Mouse (Mus musculus) layer of hippocampus, adult 9-10 months (tissue): Measurements from ENCODE around the gene Pax3.

ENCODE experiments used
- DNase-seq: peaks from one replicate; pipeline ENCODE4 v3.0.0; 2022; ENCODE audit warnings: low spot score

Pax3 gene

DNA sequence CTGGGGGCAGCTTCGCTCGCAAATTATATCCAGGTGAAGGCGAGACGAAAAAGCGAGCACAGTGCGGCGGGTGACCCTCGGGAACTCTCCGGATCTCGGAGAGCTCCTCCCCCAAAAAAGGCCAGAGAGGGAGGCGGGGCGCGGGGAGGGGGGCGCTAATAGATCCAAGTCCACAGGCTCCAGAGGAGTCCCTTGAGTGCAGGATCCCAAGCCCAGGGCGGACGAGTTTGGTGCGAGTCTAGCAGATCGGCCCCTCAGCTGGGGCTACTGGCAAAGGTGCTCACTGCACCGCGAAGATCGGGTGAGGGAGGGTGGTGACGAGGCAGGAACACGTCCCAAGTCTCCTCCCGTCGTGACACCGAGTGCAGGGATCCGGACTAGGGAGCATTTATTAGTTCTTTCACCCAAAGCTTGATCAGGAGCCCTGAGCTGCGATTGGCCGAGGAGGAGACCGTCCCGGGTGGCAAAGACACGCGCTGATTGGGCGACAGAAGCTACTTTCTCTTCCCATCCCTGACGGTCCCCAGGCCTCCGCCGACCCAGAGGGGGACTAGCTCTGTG lies at the start of gene Pax3:
TSS of gene Pax3 (minus strand) at position 384 of the 561 bp plus-strand sequence.
- no peak for DNase-seq

DNA sequence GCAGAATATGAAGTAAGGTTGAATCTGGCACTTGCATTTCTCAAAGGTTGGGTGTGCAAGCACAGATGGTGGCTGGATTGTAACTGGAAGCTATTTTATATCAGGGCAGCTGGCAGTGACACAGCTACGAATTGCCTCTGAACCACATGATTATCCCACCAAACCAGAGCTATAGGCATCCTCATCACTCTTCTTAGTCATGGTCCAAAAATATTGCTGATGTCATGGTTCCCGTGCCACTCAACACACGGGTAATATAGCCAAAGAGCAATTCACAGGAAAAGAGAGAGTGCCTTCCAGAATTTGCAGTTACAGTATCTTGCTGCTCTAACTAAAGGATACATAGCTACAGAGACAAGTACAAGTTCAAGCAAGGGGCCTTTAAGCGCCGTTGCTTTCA lies 37.4 kb upstream of the Pax3 start:
- no peak for DNase-seq

DNA sequence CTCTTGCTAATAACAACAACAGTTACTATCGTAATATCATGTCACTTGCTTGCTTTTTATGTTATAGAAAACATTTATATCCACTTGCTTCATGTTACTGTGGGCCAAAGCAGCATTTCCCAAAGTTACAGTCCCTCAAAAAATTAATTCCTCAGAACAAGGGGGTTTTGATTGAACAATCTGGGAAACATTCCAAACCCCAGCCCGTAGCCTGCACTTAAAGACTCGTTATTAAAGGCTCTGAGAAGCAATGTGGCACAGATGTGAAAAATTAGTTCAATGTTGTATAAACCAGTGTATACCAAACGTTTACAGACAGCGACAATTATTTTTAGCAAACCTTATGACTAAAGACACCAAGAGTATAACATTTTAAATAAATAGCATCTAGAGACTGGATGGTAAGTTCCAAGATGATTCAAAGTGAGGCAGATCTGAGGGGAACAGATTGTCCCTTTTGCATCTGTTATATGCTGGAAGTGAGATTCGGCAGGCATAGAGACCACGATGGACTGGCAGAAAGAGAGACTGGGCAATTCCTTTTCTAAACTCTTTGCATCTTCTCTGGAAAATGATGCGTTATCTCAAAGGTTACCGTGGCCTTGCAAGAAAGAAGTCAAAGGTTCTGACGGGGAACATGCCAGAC lies 35.1 kb upstream of the Pax3 start:
- DNase-seq, result no peak

DNA sequence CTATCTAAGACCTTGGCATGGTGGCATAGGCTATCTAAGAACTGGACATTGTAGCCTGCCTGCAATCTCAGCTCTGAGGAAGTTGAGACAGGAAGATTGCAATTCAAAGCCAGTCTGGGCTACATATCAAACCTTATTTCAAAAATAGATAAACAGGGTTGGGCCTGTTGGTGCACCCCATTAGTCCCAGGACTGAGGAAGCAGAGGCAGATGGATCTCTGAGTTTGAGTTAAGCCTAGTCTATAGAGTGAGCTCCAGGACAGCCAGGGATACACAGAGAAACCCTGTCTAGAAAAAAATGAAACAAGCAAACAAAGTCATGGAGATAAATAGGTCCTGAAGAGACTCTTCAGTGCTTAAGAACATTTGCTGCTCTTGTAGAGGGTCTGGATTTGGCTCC lies 32.9 kb upstream of the Pax3 start:
- no peak for DNase-seq

DNA sequence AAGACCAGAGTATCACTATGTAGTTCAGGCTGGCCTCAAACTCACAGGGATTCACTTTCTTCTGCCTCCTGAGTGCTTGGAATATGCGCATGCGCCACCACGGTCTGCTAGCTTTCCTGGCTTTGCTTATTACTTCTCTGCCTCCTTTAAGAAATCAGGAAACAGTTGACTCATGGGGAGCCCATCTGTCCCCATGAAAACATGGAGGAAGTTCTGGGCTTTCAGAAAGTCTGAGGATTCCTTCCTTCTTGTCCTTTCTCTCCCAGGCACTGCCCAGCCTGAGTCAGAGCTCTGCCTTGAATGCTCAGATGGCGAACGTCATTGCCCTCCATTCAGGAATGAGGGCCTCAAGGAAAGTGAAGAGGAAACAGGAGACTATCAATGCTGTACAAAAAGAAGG lies 31.8 kb upstream of the Pax3 start:
- no peak for DNase-seq

DNA sequence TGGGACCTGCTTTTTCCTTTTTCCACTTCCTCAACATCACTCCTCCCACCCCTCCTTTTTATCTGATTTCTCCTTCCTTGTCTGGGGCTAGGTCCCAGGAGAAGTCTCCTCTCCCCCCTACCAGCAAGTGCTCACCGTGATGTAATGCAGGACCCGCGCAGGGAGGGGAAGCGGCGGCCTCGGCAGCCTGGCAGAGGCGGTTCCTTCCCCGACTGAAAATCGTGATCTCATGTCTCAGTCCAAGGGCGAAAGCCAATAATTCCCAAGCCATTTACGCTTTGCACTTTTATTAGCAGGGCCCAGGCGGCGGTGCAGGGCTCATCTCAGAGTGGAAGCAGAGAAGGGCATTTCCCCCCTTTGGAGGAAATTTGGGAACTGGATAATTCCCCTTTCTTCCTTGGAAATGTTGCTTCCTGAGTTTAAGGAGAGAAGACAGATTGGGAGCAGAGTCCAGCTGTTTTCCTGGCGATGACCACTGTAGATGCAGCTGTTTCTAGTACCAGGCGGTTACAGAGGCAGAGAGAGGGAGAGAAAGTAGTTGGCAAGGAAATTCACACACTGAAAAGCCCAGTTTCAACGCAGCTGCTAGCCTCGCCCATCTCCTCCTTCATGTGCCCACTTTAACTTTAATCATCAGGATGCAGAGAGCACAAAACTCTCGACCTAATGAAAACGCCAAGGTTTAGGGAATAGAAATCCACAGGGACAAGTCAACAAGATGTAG lies 21.3 kb upstream of the Pax3 start:
- no peak for DNase-seq

DNA sequence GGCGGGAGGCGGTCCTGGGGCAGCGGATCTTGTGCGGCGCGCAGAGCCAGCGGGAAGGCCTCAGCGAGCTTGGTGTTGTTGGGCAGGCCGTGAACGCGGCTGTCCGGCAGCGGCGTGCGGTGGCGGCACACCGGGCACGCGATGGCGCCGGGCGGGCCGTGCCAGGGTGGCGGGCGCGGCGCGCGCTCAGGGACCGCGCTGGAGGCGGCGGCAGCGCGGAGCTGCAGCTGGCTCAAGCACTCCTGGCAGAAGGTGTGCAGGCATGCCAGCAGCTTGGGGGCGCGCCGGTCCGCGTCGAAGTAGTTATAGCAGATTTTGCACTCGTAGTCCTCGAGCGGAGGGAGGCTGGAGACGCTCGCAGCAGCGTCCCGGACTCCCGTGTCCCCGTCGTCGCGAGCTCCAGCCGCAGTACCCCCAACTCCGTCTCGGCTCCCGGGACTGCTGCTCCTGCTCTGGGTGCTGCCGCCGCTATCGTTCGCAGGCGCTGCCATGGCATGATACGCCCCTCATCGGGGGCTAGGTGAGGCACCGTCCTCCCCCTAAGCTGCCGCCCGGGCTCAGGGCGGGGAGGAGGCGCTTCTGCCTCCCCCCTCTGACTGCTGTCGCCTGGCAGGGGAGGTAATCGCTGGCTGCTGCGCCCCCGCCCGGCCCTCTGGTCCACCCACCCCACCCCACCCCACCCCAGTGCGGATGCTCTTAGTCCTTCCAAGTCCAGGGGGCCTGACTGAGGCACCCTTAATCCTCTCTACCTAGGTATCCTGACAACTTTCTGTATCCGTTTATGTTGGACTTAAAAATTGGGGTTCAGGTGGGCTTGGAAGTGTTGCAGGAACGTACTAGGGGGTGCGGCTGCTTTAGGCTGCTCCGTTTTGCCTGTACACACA lies 20.5 kb upstream of the Pax3 start:
- no peak for DNase-seq

DNA sequence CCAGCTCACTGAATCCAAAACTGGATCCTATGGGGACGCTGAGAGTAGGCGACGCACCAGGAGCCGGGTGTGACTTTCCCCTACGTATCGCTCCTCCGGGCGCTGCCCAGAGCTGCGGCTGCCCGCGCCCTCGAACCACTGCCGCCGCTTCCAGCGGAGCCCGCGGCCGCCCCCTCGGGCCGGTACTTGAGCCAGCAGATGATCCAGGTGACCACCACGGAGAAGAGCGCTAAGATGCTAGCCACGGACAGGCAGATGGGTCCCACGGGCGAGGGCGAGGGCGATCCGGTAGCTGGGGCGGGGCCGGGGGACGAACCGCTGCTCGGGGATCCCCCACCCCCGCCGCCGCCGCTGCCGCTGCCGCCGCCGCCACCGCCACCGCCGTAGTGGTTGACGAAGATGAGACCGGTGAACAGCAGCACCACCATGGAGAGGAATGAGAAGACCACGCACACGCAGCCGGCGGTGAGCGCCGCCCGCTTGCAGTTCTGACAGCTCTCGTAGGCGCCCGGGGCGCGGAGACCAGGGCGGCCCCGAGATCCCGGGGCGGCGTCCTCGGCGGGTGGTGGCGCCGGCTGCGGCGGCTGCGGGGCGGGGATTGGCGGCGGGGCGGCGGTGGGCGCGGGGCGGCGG lies 19.7 kb upstream of the Pax3 start:
- DNase-seq, result no peak

DNA sequence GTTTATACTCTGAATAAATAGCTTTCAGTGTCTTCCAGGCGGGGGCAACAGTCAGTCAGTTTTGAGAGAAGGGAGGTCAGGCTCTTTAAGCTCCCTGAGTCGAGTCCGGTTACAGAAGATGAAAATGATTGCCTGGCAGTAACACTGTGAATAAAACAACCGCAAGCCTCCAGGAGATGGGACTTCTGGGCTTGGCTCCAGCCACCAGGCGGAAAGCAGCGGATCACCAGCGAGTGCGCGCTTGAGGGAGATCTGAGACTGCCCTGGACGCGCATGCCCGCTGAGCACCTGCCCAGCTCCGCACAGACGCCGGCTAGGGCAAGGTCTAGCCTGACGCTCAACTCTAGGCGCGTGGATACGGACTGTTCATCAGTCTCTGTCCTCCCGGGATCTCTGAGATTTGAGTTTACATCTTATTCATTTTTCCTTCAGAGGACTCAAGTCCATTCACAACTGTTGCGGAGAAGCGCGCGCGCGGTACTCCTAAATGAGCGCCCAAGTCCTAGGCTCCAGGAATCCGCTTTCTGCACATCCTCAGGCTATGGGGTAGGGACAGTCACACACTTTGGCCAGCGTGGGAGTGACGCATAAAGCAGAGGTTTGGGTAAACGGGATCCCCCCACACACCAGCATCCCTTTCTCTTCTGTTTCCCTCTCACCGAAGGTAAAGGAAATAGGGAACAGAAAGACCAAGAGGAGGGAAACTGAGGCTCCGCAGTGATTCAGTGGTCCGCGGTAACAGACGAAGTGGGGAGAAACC lies 19.0 kb upstream of the Pax3 start:
- no peak for DNase-seq

DNA sequence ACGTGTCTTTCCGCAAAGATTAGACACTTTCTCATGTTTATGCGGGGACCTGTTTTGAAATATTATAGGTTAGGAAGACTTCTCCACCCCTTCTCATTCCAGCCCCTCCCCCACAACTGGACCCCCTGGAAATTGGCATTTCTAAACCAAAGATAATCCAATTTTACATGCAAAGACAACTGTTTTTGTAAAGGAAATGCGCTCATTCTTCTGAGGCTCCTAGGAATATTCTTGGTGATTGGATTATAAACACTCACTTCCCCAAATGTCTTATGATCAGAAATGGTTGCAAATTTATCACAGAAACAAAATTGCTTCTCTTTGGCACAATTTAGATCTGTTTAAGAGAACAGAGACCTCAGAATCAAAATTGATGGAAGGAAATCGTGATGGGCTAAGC lies 14.1 kb upstream of the Pax3 start:
- no peak for DNase-seq

DNA sequence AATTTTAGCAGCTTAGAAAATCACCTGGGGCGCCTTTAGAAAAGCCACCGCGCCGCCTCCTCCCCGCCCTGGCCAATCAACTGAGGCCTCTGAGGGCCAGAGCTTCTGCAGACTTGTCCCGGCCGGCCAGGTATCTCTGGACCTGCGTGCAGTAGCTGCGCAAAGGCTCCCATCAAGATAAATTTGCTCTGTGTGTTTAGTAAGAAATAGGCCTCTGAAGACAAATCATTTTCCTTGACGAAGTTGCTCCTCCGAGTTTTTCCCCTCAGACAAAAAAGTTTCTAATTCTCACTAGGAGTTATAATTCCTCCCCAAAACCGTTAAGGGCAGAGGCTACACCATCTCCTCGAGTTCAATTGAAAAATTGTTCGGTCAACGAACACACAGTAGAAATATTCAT lies 13.6 kb upstream of the Pax3 start:
- DNase-seq, result no peak

DNA sequence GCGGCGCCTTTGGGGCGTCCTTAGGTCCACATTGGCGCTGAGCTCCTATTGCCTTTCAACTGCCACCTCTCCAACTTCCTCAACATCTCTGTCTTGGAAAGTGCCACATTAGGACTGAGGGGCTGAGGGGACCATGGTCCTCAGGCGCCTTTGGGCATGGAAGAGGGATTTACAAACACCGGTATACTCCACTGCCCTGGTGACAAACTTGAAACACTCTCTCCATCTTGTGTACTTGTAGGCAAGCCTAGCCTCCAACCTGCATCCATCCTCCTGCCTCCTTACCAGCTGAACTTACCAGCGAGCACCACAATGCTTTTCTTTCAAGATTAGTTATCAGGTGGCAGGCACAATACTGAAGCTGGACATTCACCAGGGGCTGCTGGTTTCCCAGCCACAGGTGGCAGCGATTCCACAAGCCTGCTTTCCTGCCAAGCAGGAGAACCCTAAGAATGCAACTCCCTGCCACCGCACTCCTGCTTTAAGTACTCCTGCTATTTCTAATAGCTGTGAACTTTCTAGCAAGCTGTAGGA lies 11.4 kb upstream of the Pax3 start:
- DNase-seq, result no peak

DNA sequence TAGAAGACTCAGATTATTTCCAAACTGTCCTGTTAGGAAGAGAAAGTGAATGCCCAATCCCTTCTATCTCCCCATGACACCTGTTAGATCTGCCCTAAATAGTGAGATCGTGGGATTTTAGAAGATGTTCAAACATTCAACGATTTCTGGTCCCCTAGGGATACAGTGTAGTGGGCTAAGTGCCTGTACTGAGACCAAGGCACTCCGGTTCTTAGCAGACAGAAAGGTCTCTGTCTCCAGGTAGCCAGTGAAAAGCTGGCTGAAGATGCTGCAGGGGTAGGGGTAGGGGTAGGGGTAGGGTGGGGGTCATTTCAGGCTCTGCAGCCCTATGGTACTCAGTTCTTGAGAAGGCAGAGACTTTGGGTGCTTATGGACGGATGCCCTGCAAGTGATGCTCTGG lies 7.4 kb upstream of the Pax3 start:
- DNase-seq, result no peak

DNA sequence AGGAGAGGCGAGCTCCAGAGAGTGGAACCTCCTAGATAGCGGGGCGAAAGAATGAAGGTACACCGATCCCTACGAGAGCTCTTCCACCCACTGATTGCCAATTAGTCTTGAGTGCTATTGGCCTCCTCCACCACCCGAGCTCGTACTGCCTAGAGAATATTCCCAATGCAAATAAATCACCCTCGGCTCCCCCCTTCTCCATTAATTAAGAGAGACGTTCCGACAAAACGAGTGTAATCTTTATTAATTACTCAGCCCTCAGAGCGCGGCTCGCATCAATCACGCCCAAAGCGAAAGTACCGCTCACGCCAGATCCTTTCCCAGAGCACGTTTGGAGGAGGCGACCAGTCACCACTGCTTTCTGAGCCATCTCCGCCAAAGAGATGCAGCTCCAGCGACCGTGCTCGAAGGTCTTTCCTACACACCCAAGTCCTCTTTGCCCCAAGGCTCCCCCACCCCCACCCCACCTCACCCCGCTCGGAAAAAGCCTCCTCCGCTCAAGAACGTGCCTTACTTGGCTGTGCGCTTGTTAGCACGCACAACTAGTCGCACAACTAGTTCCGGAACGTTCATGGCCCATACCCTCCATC lies 6.8 kb upstream of the Pax3 start:
- DNase-seq, result no peak

DNA sequence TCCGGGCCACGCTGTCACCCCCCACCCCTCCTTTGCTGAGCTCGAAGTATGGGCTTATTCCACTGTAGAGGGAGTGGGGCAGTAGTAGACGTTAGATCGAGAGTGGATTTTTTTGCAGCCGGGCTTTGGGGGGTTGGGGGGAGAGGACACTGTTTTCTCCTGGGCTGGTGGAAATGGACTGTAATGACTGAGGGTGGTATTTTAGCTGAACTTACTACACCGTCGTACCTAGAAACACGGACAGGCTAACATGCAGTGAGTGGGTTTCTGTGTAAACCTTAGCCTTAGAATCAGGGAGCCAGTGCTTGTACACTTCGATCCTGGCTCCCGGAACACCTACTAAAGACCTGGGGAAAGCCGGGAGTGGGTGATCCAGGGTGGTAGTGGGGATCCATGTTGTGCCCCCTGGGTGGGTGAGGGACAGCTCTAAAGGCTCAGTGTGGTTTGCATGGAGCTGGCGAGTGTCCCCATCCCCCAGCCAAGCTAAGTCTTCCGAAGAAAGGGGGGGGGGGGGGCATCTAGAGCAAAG lies 6.2 kb upstream of the Pax3 start:
- DNase-seq, result no peak

DNA sequence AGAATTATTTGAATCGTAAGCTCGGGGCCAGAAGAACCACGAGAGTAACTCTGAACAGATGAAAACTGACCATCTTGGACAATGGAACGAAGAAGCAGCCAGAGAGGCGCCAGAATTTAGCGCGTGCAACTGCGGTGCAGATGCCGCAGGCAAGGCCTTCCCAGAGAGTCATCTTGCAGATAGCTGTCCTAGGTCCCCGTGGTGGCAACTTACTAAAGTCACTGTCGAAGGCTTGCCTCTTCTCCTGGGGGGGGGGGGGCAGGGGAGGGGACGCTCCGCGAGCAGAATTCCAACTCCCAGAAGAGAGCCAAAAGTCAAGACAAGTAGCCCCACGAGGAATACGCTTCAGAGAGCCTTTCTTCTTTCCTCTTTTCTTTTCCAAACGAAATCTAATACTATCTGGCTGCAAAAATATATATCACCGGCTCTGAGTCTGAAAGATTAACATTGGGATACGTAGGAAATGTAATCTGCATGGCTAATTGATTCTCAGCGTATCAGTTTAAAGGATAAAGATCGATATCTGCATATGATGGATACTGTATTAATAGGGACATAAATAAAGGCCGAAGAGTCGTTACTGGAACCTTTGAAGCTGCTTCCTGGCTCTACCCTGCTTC lies 5.6 kb upstream of the Pax3 start:
- DNase-seq, result no peak

DNA sequence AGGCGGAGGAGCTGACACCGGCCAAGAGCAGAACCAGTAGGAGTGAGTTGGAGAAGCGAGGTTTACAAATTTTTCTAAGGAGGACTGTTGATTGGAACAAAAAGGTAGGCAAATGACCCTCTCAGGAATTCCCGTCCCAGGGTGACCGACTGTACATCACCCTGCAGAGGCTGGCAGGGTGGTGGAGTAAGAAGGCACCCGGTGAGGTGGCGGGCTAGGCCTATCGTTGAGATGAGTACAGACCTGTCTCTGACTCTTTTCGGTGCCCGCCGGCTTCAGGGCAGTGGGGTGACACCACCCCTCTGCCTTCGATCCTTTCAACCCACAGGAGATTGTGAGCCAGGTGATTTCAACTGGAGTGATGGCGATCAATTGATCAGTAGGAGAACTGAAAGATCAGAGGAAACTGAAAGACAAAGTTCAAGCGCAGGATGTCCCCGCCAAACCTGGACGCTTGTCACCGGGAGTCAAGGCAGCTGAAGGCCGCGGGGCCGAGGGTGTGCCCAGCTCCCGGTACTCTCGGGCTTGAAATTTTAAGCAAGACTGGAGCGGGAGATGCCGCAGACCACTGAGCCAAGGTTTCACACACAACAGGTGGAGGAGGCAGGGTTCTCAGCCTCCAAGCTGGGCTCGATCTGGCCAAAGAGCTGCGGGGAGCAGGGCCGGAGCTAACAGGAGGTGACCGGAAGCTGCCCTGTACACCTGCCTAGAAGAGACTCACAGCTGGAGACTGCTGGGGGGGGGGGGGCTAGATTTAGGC lies 4.5 kb upstream of the Pax3 start:
- no peak for DNase-seq

DNA sequence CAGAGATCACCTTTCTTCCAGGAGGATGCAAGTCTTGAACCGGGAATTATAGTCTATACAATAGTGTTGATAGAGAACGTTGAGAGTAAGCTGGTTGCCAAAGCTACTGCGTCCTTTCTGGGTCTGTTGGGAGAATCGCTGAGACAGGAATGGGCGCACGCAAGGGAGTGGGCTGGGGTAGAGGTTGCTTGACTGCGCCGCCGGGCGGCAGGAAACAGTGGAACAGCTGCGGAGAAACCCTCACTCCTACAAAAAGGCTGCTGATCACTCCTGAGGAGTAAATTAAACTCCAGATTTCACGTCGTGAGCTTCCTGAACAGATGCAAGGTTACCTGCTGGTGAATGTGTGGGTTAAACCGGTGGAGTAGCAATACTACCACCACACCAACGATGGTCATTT lies 3.3 kb upstream of the Pax3 start:
- no peak for DNase-seq

DNA sequence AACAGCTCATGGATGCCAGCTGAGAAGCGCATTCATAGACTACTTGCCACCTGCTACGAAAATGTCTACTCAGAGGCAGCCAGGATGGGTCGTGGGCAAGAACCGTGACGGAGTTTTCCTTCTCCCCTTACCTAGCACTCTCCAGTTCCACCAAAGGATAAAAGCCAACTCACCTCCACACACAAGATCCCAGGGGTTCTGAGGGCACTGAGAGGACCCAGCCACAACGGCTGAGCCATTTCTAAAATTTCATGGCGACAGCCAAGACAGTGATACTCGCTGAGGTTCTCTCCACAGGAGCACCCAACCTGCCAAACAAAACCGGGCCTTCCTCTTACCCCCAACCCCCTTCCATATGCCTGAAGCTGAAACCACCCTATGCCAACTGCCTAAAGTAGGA lies 2.3 kb upstream of the Pax3 start:
- DNase-seq, result no peak
